Mouse (Mus musculus) c-Kit-positive CD71-positive TER-119-negative erythroid progenitor cells, embryonic 14.5 days (primary cell): ENCODE results near the gene Gm20458.

Experiments used
- DNase-seq: peaks from one replicate; pipeline ENCODE4 v3.0.0-alpha.2; 2013; ENCODE audit warnings: low read depth

Gm20458 gene

GRCm38 (mm10) chr2:164460745-164461551 lies at the start of gene Gm20458:
TSS of gene Gm20458 (plus strand) at chr2:164460967.
- peak; percentile 94 for DNase-seq

- DNase-seq = no peak
Observed at GRCm38 (mm10) chr2:164414167-164414566, 46.6 kb upstream of the Gm20458 start.

- no peak for DNase-seq
Observed at GRCm38 (mm10) chr2:164414581-164414980, 46.2 kb upstream of the Gm20458 start.

GRCm38 (mm10) chr2:164417198-164417597 lies 43.6 kb upstream of the Gm20458 start:
- DNase-seq = peak; percentile 6

- DNase-seq = no peak
Observed at GRCm38 (mm10) chr2:164418308-164418875, 42.4 kb upstream of the Gm20458 start.

GRCm38 (mm10) chr2:164419489-164419888 lies 41.3 kb upstream of the Gm20458 start:
- DNase-seq = no peak

- no peak for DNase-seq
Observed at GRCm38 (mm10) chr2:164421306-164421705, 39.5 kb upstream of the Gm20458 start.

- DNase-seq = no peak
Observed at GRCm38 (mm10) chr2:164421979-164422378, 38.8 kb upstream of the Gm20458 start.

GRCm38 (mm10) chr2:164422675-164423393 lies 37.9 kb upstream of the Gm20458 start:
- no peak for DNase-seq

- no peak for DNase-seq
Observed at GRCm38 (mm10) chr2:164423464-164423863, 37.3 kb upstream of the Gm20458 start.

- no peak for DNase-seq
Observed at GRCm38 (mm10) chr2:164424406-164424805, 36.4 kb upstream of the Gm20458 start.

- DNase-seq = no peak
Observed at GRCm38 (mm10) chr2:164425401-164425800, 35.4 kb upstream of the Gm20458 start.

- DNase-seq = no peak
Observed at GRCm38 (mm10) chr2:164426121-164426520, 34.6 kb upstream of the Gm20458 start.

- no peak for DNase-seq
Observed at GRCm38 (mm10) chr2:164426952-164427351, 33.8 kb upstream of the Gm20458 start.

GRCm38 (mm10) chr2:164428451-164428850 lies 32.3 kb upstream of the Gm20458 start:
- DNase-seq = no peak

- no peak for DNase-seq
Observed at GRCm38 (mm10) chr2:164429881-164430615, 30.7 kb upstream of the Gm20458 start.

GRCm38 (mm10) chr2:164430697-164431096 lies 30.1 kb upstream of the Gm20458 start:
- DNase-seq = no peak

- no peak for DNase-seq
Observed at GRCm38 (mm10) chr2:164431676-164432465, 28.9 kb upstream of the Gm20458 start.

- no peak for DNase-seq
Observed at GRCm38 (mm10) chr2:164432541-164433191, 28.1 kb upstream of the Gm20458 start.

- DNase-seq = no peak
Observed at GRCm38 (mm10) chr2:164433278-164433895, 27.4 kb upstream of the Gm20458 start.
